Mouse (Mus musculus) ES-Bruce4 (cell line): ENCODE measurements around the gene Ugt1a6a.

Experiments used
- CTCF ChIP-seq: IDR thresholded peaks from one replicate; pipeline ENCODE4 v1.8.1; 2011; ENCODE audit warnings: low read depth, low read length
- POLR2A ChIP-seq: IDR thresholded peaks from one replicate; pipeline ENCODE4 v1.8.1; 2011; ENCODE audit warnings: low read length; ENCODE audit not compliant: insufficient read depth

DNA sequence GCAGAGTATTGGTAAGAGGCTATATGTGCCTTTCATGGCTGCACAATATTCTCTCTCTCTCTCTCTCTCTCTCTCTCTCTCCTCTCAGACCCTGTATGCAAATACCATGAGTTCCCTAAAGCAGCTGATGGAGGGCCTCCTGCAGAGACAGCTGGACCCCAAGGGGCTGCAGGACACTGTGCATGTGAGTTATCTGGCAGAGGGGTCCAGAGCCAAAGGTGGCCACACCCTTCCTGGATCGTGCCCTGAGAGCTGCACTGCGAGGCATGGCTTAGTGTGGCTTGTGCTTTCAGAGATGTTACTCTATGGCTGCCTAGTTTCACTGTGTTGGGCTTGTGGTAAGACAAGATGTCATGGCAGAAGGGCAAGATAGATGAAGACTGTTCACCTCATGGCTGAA, 113.1 kb downstream of the Ugt1a6a start:
- TF ChIP-seq CTCF (no peak), POLR2A (no peak)
